8 mouse cellular contexts compared by ENCODE assay signal in the genomic region with DNA sequence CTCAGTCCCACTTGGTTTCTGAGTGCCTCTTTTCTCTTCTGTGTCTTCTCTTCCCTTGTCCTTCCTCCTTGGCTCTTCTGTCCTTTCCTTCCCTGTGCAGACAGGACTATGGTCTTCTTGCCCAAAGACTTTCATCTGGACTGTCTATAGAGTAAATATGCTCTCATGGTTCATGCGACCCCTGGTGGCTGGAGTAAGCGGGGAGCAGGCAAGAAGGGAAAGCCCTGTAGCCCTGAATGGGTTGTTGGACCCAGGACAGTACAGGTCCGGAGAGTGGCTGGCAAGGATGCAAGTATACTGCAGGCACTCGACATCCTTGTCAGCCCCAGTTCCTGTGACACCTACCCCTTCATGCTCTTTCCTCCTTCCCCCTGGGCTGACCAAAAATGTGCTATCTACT. TPM values are rescaled to one million over a fixed set of nuclear protein-coding genes. Genes with fewer than 3 reads are reported as not detected.
DNase-seq lines count a peak whose midpoint lies in the region; ATAC-seq lines count a peak whose summit lies in the region.

No protein-coding gene starts in this region.

- no peak overlapping the region for H3K4me2 ChIP-seq in lung, embryonic 16.5 days (ENCODE audit: low read depth, low read length)

- H3K9ac ChIP-seq in lung, embryonic 16.5 days (ENCODE audit: low read length) = no peak overlapping the region

- peak; percentile 58 for DNase-seq in CD4-positive helper T cell, adult 2 months (ENCODE audit: low read depth, low spot score)
- DNase-seq in MN1 (ENCODE audit: low spot score) = peak; percentile 83
- DNase-seq in cerebellum, postnatal 36 days = peak; percentile 76 to 78
- DNase-seq in kidney, postnatal 4 days = peak; percentile 90 to 91
- DNase-seq in retina, postnatal 1 day = peak; percentile 81

- no peaks in the 10 kb centered on the region for H3K9me3 ChIP-seq in lung, embryonic 16.5 days (ENCODE audit: control insufficient read depth, low read length)

- peaks cover 34% of the 10 kb centered on the region for H3K36me3 ChIP-seq in lung, embryonic 16.5 days (ENCODE audit: control insufficient read depth, insufficient read depth, low read length)

- H3K4me1 ChIP-seq in lung, embryonic 16.5 days (replicated peaks; ENCODE audit: control insufficient read depth, insufficient read depth, low read length) = no peaks in the 10 kb centered on the region

- H3K27me3 ChIP-seq in lung, embryonic 16.5 days (ENCODE audit: control insufficient read depth, insufficient read depth, low read depth, low read length) = no peaks in the 10 kb centered on the region

- WGBS in lung, embryonic 16.5 days = 29% methylated on average over 4 of the region's 4 CpGs

- ATAC-seq in granulocyte monocyte progenitor cell, adult 5-6 weeks (replicated peaks; ENCODE audit: poor library complexity, severe bottlenecking) = peak; percentile 65
- peak; percentile 59 for ATAC-seq in lung, embryonic 16.5 days (ENCODE audit: low read depth)
- no peak for ATAC-seq in inflammation-experienced regulatory T-cells, adult 6 months

- H3K4me3 ChIP-seq in lung, embryonic 16.5 days (ENCODE audit: low read length) = no peak overlapping the region

- H3K27ac ChIP-seq in lung, embryonic 16.5 days (ENCODE audit: low read length) = no peak overlapping the region

RNA-seq across cellular contexts. Expression of a gene that starts 5.2 kb away (rescaled TPM):
- 32.3 and 35.5 TPM in 2 replicates for total RNA-seq in granulocyte monocyte progenitor cell, adult 5-6 weeks (2014; fragmentation: Nextera tagmentation)
- 33.5 and 34.2 TPM in 2 replicates for total RNA-seq in granulocyte monocyte progenitor cell, adult 5-6 weeks (2017)
- 19.9 and 21.9 TPM in 2 replicates for polyA plus RNA-seq in lung, embryonic 16.5 days (2015; fragmentation: Nextera tagmentation; extraction: Ambion mirVana)
- polyA plus RNA-seq in inflammation-experienced regulatory T-cells, adult 6 months (2017; shearing (Covaris generic)) = 10 to 100 TPM; 13.6 to 24.2 (median 18.2) TPM

RNA-seq across cellular contexts. Expression of a gene that starts 12.2 kb away (rescaled TPM):
- 126 and 142 TPM in 2 replicates for total RNA-seq in granulocyte monocyte progenitor cell, adult 5-6 weeks (2014; fragmentation: Nextera tagmentation)
- 187 and 212 TPM in 2 replicates for total RNA-seq in granulocyte monocyte progenitor cell, adult 5-6 weeks (2017)
- 38.2 and 42.0 TPM in 2 replicates for polyA plus RNA-seq in lung, embryonic 16.5 days (2015; fragmentation: Nextera tagmentation; extraction: Ambion mirVana)
- 10 to 100 TPM; 14.0 to 21.4 (median 18.2) TPM for polyA plus RNA-seq in inflammation-experienced regulatory T-cells, adult 6 months (2017; shearing (Covaris generic))

RNA-seq across cellular contexts. Expression of a gene that starts 15.5 kb away (rescaled TPM):
- total RNA-seq in granulocyte monocyte progenitor cell, adult 5-6 weeks (2014; fragmentation: Nextera tagmentation) = 4,415 and 4,988 TPM in 2 replicates
- total RNA-seq in granulocyte monocyte progenitor cell, adult 5-6 weeks (2017) = 2,316 and 2,478 TPM in 2 replicates
- 1,846 and 1,855 TPM in 2 replicates for polyA plus RNA-seq in lung, embryonic 16.5 days (2015; fragmentation: Nextera tagmentation; extraction: Ambion mirVana)
- polyA plus RNA-seq in inflammation-experienced regulatory T-cells, adult 6 months (2017; shearing (Covaris generic)) = 1,000 to 10,000 TPM; 2,506 to 3,849 (median 3,609) TPM

RNA-seq across cellular contexts. Expression of a gene that starts 15.9 kb away (rescaled TPM):
- total RNA-seq in granulocyte monocyte progenitor cell, adult 5-6 weeks (2014; fragmentation: Nextera tagmentation) = 52.2 and 78.5 TPM in 2 replicates
- 37.7 and 39.6 TPM in 2 replicates for total RNA-seq in granulocyte monocyte progenitor cell, adult 5-6 weeks (2017)
- 131 and 135 TPM in 2 replicates for polyA plus RNA-seq in lung, embryonic 16.5 days (2015; fragmentation: Nextera tagmentation; extraction: Ambion mirVana)
- 100 to 1,000 TPM; 128 to 165 (median 154) TPM for polyA plus RNA-seq in inflammation-experienced regulatory T-cells, adult 6 months (2017; shearing (Covaris generic))

RNA-seq across cellular contexts. Expression of a gene that starts 26.9 kb away (rescaled TPM):
- 22.4 and 46.8 TPM in 2 replicates for total RNA-seq in granulocyte monocyte progenitor cell, adult 5-6 weeks (2014; fragmentation: Nextera tagmentation)
- 22.5 and 45.1 TPM in 2 replicates for total RNA-seq in granulocyte monocyte progenitor cell, adult 5-6 weeks (2017)
- 32.5 TPM in 2 replicates for polyA plus RNA-seq in lung, embryonic 16.5 days (2015; fragmentation: Nextera tagmentation; extraction: Ambion mirVana)
- 10 to 100 TPM; 13.6 to 35.6 (median 25.7) TPM for polyA plus RNA-seq in inflammation-experienced regulatory T-cells, adult 6 months (2017; shearing (Covaris generic))
